Mouse (Mus musculus) stomach, postnatal 0 days (tissue): ENCODE measurements around the gene Tnrc18.

Source experiments
- CTCF ChIP-seq: IDR thresholded peaks from 2 replicates; pipeline ENCODE4 v1.5.1; 2016; ENCODE audit warnings: antibody characterized with exemption, low read depth, mild to moderate bottlenecking, moderate library complexity
- EP300 ChIP-seq: optimal IDR thresholded peaks from 2 replicates; pipeline ENCODE3; 2016; ENCODE audit warnings: antibody characterized with exemption

DNA sequence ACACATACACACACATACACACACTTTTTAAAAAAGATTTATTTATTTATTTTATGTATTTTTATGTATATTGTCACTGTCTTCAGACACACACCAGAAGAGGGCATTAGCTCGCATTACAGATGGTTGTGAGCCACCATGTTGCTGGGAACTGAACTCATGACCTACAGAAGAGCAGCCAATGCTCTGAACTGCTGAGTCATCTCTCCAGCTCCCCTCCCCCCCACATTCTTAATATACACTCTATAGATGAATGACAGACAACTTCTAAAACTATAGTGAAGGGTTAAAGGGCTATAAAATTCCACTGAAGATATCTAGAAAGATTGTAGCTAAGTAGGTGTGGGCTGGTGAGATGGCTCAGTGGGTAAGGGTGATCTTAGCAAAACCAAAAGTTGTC is 13.7 kb downstream of the Tnrc18 start:
- TF ChIP-seq CTCF = no peak
- TF ChIP-seq EP300 = no peak
